Mouse (Mus musculus): ENCODE results near the gene Arhgap23. TPM values are rescaled to one million over a fixed set of nuclear protein-coding genes. Genes with fewer than 3 reads are reported as not detected.

Arhgap23 gene
- total RNA-seq, 2 experiments from 2014 or later, result 37.9 to 38.6 TPM

DNA sequence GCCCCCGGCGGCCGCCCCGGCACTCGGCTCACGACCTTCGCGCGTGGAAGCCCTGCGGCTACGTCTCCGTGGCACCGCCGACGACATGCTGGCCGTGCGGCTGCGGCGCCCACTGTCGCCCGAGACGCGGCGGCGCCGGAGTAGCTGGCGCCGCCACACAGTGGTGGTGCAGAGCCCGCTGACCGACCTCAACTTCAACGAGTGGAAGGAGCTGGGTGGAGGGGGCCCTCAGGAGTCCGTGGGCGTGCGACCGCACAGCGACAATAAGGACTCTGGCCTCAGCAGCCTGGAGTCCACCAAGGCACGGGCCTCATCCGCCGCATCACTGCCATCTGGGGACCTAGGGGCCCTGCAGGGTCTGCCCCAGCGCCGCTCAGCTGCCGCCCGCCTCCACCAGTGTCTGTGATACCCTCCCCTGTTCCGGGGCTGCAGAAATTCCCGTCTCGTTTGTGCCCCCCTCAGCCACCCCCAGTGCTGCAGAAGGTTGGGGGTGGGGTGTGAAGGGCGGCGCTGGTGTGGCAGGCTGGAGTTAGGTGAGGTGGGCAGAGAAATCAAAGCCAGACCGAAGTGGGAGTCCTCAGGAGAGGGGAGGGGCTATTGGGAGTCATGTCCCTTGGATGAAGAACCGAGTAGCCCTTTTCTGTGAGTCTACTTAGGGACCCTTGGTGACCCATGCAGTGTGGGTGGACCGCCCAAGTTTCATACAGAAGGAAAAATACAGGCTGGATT, 85.6 kb downstream of the Arhgap23 start:
- DNase-seq (ENCODE audit: low spot score in 2 of 2), result no peak

GRCm38 (mm10) chr11:97502383-97502782, 87.0 kb downstream of the Arhgap23 start:
- no peak for DNase-seq (ENCODE audit: low spot score in 2 of 2)

DNA sequence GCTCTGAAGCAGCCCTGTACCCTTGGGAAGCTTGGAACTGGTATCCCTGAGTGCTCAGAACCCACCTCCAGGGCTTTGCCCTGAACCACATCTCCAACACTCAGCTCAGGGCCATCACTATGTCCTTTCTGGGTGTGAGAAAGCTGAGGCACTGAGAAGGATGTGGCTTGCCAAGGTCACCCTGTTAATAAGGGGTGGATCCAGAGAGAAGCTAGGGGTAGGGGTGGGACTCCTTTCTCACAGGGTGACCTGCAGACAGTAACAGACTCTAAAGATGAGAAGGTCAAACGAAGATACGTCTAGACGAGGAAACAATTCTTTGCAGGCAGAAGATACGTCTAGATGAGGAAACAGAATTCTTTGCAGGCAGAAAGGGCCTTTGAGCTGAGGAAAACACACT, 87.5 kb downstream of the Arhgap23 start:
- DNase-seq (ENCODE audit: low spot score in 2 of 2), result no peak

- DNase-seq (ENCODE audit: low spot score in 2 of 2), result no peak
Measured at GRCm38 (mm10) chr11:97505784-97506183, 90.5 kb downstream of the Arhgap23 start.

DNA sequence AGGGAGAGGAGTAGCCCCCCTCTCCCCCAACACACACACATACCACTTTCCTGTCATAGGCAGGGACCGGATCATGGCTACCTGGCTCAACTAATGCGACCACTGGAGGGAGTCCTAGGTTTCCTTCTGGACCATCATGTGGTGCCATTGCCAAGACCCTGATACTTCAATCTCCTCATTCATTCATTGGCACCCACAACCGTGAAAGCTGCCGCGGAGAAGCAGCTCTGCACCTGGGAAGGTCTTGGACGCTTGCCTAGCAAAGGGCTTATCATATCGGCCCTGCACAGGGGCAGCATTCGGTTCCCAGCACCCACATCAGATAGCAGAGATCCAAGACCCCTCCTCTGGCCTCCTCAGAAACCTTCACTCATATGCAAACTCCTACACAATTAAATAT, 91.0 kb downstream of the Arhgap23 start:
- no peak for DNase-seq (ENCODE audit: low spot score in 2 of 2)

GRCm38 (mm10) chr11:97508198-97508597, 92.9 kb downstream of the Arhgap23 start:
- DNase-seq (ENCODE audit: low spot score in 2 of 2), result no peak

- no peak for DNase-seq (ENCODE audit: low spot score in 2 of 2)
Measured at GRCm38 (mm10) chr11:97509058-97509457, 93.7 kb downstream of the Arhgap23 start.

DNA sequence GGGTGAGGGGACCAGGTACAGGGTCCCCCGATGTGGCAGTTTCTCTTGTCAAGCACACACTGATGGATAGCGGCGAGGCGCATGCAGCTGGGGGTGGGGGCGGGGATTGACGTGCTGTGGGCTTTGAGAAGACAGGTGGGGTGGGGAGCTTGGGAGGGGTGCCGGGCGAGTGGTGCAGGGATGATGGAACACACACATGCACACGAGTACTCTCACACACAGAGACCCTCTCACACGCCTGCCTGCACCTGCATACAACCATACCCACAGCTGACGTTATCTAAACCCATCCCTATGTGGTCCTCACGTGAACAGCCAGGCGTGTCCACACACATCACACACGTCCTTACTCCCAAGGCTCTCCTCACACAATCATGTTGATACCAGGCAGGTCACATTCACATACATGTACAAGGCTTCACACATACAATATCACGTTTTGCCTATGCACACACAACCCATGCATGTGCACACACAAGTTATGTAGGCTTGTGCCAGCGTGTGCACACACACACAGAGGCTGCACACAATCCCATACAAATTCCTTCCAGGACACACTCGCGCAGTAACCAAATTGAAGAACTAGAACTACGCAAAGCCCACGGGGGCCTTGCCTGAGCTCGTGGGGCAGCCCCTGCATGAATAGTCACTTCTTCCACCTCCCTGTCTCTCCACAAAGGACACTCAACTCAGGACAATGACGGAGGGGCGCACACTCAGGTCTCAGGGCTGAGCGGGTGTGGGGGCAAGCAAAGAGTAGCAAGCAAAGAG, 94.6 kb downstream of the Arhgap23 start:
- no peak for DNase-seq (ENCODE audit: low spot score in 2 of 2)

- DNase-seq (ENCODE audit: low spot score in 2 of 2), result peak in 1 of 2 experiments; percentile 57
Measured at GRCm38 (mm10) chr11:97510966-97511660, 95.8 kb downstream of the Arhgap23 start.

- no peak for DNase-seq (ENCODE audit: low spot score in 2 of 2)
Measured at GRCm38 (mm10) chr11:97511661-97512369, 96.5 kb downstream of the Arhgap23 start.

- DNase-seq (ENCODE audit: low spot score in 2 of 2), result no peak
Measured at GRCm38 (mm10) chr11:97512511-97512910, 97.2 kb downstream of the Arhgap23 start.

- no peak for DNase-seq (ENCODE audit: low spot score in 2 of 2)
Measured at GRCm38 (mm10) chr11:97513066-97513465, 97.7 kb downstream of the Arhgap23 start.

GRCm38 (mm10) chr11:97520541-97520940, 105.2 kb downstream of the Arhgap23 start:
- no peak for DNase-seq (ENCODE audit: low spot score in 2 of 2)

DNA sequence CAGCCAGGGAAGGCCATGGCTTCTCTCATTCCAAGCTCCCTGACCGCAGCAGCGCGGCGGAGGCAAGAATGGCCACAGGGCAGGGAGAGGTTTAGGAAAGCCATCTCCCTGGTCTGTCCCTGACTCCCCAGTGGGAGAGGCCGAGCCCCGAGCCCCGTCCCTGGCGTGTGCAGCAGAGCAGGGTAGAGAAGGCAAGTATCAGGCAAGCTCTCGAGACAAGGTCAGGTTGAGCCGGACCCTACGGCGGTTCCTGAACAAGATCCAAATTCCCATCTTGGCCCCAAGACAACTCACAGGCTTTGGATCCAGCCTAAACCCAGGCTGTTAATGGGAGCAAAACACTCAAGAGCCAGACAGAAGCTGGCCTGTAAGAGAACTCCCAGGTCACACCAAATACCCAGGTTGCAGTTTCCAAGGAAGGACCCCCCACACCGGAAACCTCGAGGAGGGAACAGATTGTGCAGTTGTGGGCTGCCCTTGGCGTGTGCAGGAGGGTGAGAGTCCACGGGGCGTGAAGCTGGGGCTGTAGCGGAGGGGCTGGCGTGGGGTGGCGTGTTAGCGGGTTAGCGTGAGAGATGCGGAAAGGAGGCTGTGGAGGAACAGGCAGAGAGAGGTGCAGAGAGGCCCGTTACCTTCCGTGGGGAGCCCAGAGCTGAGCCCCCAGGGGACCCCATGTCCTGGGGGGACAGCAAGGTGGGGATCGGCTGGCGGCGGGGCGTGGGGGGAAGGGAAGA, 106.6 kb downstream of the Arhgap23 start:
- DNase-seq (ENCODE audit: low spot score in 2 of 2), result no peak

- no peak for DNase-seq (ENCODE audit: low spot score in 2 of 2)
Measured at GRCm38 (mm10) chr11:97523107-97523506, 107.8 kb downstream of the Arhgap23 start.

DNA sequence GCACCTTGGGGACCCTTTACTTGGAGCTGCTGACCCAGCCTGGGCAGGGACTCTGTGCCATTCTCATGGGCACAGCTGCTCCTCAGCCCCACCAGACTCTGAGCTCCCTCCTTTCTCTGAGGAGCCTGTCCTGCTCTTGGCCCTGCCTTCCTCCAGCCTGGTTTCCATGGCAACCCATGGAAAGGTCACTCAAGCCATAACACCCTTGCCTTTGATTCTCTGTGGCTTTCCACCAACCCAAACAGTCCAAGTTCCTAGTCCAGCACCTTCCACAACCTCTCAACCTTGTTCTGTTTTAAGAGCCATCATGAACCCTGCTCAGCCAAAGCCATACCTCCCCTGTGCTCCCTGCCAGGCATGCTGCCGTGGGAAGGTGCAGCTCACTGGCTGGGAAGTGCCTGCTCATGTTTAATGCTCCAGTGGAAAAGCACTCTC, 108.5 kb downstream of the Arhgap23 start:
- peak in 1 of 2 experiments; percentile 49 for DNase-seq (ENCODE audit: low spot score in 2 of 2)

DNA sequence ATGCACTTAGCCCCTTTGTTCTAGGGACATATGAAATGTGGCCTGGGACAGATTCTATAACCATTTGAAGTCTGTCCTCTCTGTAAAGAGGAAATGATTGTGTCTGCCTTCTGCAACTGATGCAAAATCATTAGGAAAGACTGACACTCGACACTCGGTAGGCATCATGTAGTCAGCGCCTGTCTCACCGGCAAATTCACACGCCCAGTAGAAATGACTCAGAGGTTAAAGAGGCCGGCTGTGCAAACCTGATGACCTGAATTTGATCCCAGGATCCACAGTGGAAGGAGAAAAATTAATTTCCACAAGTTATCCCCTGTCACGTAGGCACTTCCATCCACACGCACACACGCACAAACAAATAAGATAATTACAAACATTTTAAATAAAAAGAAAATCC, 109.0 kb downstream of the Arhgap23 start:
- DNase-seq (ENCODE audit: low spot score in 2 of 2), result no peak

- no peak for DNase-seq (ENCODE audit: low spot score in 2 of 2)
Measured at GRCm38 (mm10) chr11:97525313-97525712, 110.0 kb downstream of the Arhgap23 start.

DNA sequence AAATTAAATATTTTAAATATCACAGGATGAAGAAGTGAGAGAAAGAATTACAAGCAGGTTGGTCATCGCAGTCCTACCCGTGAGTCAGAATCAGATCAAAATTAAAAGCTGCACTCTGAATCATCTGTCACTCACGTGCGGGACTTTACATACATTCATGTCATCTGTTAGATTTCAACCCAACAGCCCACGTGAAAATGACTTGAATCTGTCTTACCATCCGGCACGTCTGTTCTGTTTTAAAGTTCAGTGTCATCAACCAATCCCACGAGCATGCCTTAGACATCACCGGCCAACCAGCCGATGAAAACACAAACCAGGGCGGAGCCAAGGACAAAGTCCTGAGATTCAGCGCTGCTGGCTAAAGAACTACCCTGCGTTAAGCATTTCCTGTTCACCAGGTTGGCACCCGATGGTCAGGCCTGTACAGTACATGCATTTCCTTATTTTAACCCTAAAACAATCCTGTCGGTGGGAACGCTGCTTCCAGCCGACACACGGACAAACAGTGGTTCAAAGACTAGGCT, 113.0 kb downstream of the Arhgap23 start:
- no peak for DNase-seq (ENCODE audit: low spot score in 2 of 2)

DNA sequence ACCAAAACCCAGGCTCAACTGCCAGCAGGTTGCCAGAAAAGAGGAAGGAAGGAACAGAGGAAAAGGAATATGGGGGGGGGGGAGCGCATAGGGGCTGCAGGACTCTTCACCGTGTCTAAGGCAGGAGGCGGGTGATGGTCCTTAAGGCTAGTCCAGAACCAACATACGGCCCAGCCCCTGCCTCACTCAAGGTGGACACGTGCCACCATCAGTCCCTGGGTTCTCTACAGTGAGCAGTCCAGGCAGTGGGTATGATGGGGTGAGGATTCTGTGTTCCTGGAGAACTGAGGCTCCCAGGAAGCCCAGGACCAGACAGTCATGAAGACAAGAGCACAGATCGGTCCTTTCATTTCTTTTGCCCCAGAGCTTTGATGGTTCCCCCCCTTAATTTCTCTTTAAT, 114.7 kb downstream of the Arhgap23 start:
- no peak for DNase-seq (ENCODE audit: low spot score in 2 of 2)

Measured in adrenal gland, postnatal 4 days (tissue).